8 mouse cellular contexts compared by ENCODE assay signal in genomic region chr12:98574353-98575194, GRCm38 (mm10). TPM values are rescaled to one million over a fixed set of nuclear protein-coding genes. Genes with fewer than 3 reads are reported as not detected.
A peak's percentile ranks its signal among the peaks of the same experiment; 100 is the strongest.
DNase-seq lines count a peak whose midpoint lies in the region; ATAC-seq and TF ChIP-seq lines count a peak whose summit lies in the region.

No protein-coding gene starts in this region.

- peak overlapping the region; percentile 89 for H3K4me2 ChIP-seq in embryonic facial prominence, embryonic 11.5 days (ENCODE audit: low read depth, low read length)
- peak overlapping the region; percentile 79 for H3K4me2 ChIP-seq in hindbrain, embryonic 12.5 days (replicated peaks)
- peak overlapping the region; percentile 74 for H3K4me2 ChIP-seq in midbrain, embryonic 16.5 days (ENCODE audit: low read length)
- H3K4me2 ChIP-seq in stomach, postnatal 0 days (replicated peaks; ENCODE audit: low read depth) = peak overlapping the region; percentile 88

- POLR2A ChIA-PET in Patski (lab: Charles Lee) = interaction anchor here (0.7 to 1.0 kb wide), 2 partner anchors 8 to 293 kb away, joined by 3 to 4 read pairs; no protein-coding TSS in a partner anchor

- intact Hi-C loops in left cerebral cortex, postnatal 36 days (cut with DNase I) = loop anchor here (5.0 kb wide), 2 partner anchors 37 to 53 kb away; partner anchors contain the start of gene Spata7

- under 1% methylated on average over 79 of the region's 84 CpGs for WGBS in embryonic facial prominence, embryonic 11.5 days
- under 1% methylated on average over 68 of the region's 84 CpGs for WGBS in hindbrain, embryonic 12.5 days
- 0% methylated on average over 50 of the region's 84 CpGs for WGBS in midbrain, embryonic 16.5 days
- under 1% methylated on average over 66 of the region's 84 CpGs for WGBS in stomach, postnatal 0 days

- H3K27me3 ChIP-seq in erythroblast, embryonic 14.5 days (ENCODE audit: control insufficient read depth) = peaks cover 55% of the 10 kb centered on the region
- no peaks in the 10 kb centered on the region for H3K27me3 ChIP-seq in Patski
- H3K27me3 ChIP-seq in embryonic facial prominence, embryonic 11.5 days (ENCODE audit: control insufficient read depth, insufficient read depth, low read length) = peaks cover 38% of the 10 kb centered on the region
- peaks cover 20% of the 10 kb centered on the region for H3K27me3 ChIP-seq in hindbrain, embryonic 12.5 days
- H3K27me3 ChIP-seq in midbrain, embryonic 16.5 days (ENCODE audit: control insufficient read depth, insufficient read depth, low read depth, low read length) = no peaks in the 10 kb centered on the region
- peaks cover 10% of the 10 kb centered on the region; the same call in 1 of the 2 replicates for H3K27me3 ChIP-seq in stomach, postnatal 0 days (ENCODE audit: control insufficient read depth, insufficient read depth, low read length)

- H3K4me1 ChIP-seq in erythroblast, embryonic 14.5 days (ENCODE audit: control insufficient read depth) = no peaks in the 10 kb centered on the region
- H3K4me1 ChIP-seq in embryonic facial prominence, embryonic 11.5 days (ENCODE audit: control insufficient read depth, insufficient read depth, low read length) = no peaks in the 10 kb centered on the region
- H3K4me1 ChIP-seq in hindbrain, embryonic 12.5 days = peaks cover 50% of the 10 kb centered on the region
- peaks cover 52% of the 10 kb centered on the region for H3K4me1 ChIP-seq in midbrain, embryonic 16.5 days (ENCODE audit: control insufficient read depth, insufficient read depth, low read length)
- H3K4me1 ChIP-seq in stomach, postnatal 0 days (replicated peaks; ENCODE audit: control insufficient read depth, insufficient read depth) = no peaks in the 10 kb centered on the region

- no peak for ATAC-seq in erythroblast, adult 5-6 weeks (replicated peaks; ENCODE audit: low FRiP score, poor library complexity, severe bottlenecking)
- ATAC-seq in Patski = peak; percentile 83
- ATAC-seq in embryonic facial prominence, embryonic 11.5 days (replicated peaks; ENCODE audit: insufficient number of reproducible peaks, low FRiP score, low TSS enrichment, low read depth) = peak; percentile 79
- peak; percentile 89 for ATAC-seq in hindbrain, embryonic 12.5 days (ENCODE audit: low FRiP score)
- peak; percentile 89 for ATAC-seq in midbrain, embryonic 16.5 days
- peak; percentile 54 for ATAC-seq in stomach, postnatal 0 days (ENCODE audit: low FRiP score, low TSS enrichment)

- in situ Hi-C loops in Patski (cut with MboI; ENCODE audit: low pct_unique_long_range_greater_than_20kb) = loop anchor here (5.0 kb wide), 1 partner anchor 97 kb away; no protein-coding TSS in a partner anchor

- no peaks in the 10 kb centered on the region for H3K9me3 ChIP-seq in erythroblast, embryonic 14.5 days (ENCODE audit: control insufficient read depth, low read length)
- no peaks in the 10 kb centered on the region for H3K9me3 ChIP-seq in embryonic facial prominence, embryonic 11.5 days (replicated peaks; ENCODE audit: control insufficient read depth, low read length)
- no peaks in the 10 kb centered on the region for H3K9me3 ChIP-seq in hindbrain, embryonic 12.5 days (replicated peaks)
- H3K9me3 ChIP-seq in midbrain, embryonic 16.5 days (replicated peaks; ENCODE audit: control insufficient read depth, low read length, poor library complexity, severe bottlenecking) = no peaks in the 10 kb centered on the region
- no peaks in the 10 kb centered on the region for H3K9me3 ChIP-seq in stomach, postnatal 0 days (ENCODE audit: control insufficient read depth, low read length)

- CTCF ChIA-PET in Patski (lab: Charles Lee) = interaction anchor here (0.9 kb wide), 1 partner anchor 12 kb away, joined by 4 read pairs; no protein-coding TSS in a partner anchor

- TF ChIP-seq CTCF in Patski (IDR thresholded peaks at IDR 0.05) = no peak
- no peak for TF ChIP-seq CTCF in stomach, postnatal 0 days (IDR thresholded peaks at IDR 0.05; ENCODE audit: low read depth)

- no peak overlapping the region for H3K27ac ChIP-seq in embryonic facial prominence, embryonic 11.5 days (replicated peaks; ENCODE audit: low read depth, low read length)
- peak overlapping the region; percentile 95 for H3K27ac ChIP-seq in hindbrain, embryonic 12.5 days
- peak overlapping the region; percentile 99 for H3K27ac ChIP-seq in midbrain, embryonic 16.5 days (ENCODE audit: low read length)
- no peak overlapping the region for H3K27ac ChIP-seq in stomach, postnatal 0 days (replicated peaks)

- H3K36me3 ChIP-seq in erythroblast, embryonic 14.5 days (ENCODE audit: control insufficient read depth) = no peaks in the 10 kb centered on the region
- H3K36me3 ChIP-seq in embryonic facial prominence, embryonic 11.5 days (replicated peaks; ENCODE audit: control insufficient read depth, insufficient read depth, low read depth, low read length) = no peaks in the 10 kb centered on the region
- H3K36me3 ChIP-seq in hindbrain, embryonic 12.5 days = no peaks in the 10 kb centered on the region
- H3K36me3 ChIP-seq in midbrain, embryonic 16.5 days (ENCODE audit: control insufficient read depth, insufficient read depth, low read length) = no peaks in the 10 kb centered on the region
- H3K36me3 ChIP-seq in stomach, postnatal 0 days (ENCODE audit: control insufficient read depth, insufficient read depth, low read length) = no peaks in the 10 kb centered on the region

- no peak for DNase-seq in Patski (ENCODE audit: low read depth, low spot score)
- peak; percentile 64 for DNase-seq in embryonic facial prominence, embryonic 11.5 days (ENCODE audit: low spot score)
- peak; percentile 74 to 79 for DNase-seq in left cerebral cortex, postnatal 36 days (ENCODE audit: low spot score in 2 of 2)
- DNase-seq in stomach, postnatal 0 days (ENCODE audit: low spot score) = peak; percentile 29

- no peak for TF ChIP-seq EP300 in stomach, postnatal 0 days (optimal IDR thresholded peaks at IDR 0.05)

- H3K9ac ChIP-seq in embryonic facial prominence, embryonic 11.5 days (replicated peaks; ENCODE audit: low read length) = peak overlapping the region; percentile 47
- H3K9ac ChIP-seq in hindbrain, embryonic 12.5 days = peak overlapping the region; percentile 83
- H3K9ac ChIP-seq in midbrain, embryonic 16.5 days (ENCODE audit: low read depth, low read length) = peak overlapping the region; percentile 93
- H3K9ac ChIP-seq in stomach, postnatal 0 days (ENCODE audit: low read length) = no peak overlapping the region

- H3K4me3 ChIP-seq in erythroblast, embryonic 14.5 days (replicated peaks) = peak overlapping the region; percentile 20
- H3K4me3 ChIP-seq in embryonic facial prominence, embryonic 11.5 days (ENCODE audit: low read depth, low read length) = peak overlapping the region; percentile 60
- H3K4me3 ChIP-seq in hindbrain, embryonic 12.5 days = peak overlapping the region; percentile 74
- H3K4me3 ChIP-seq in midbrain, embryonic 16.5 days (ENCODE audit: low read depth, low read length) = peak overlapping the region; percentile 73
- H3K4me3 ChIP-seq in stomach, postnatal 0 days (ENCODE audit: low read depth, low read length) = peak overlapping the region; percentile 55

RNA-seq across cellular contexts. Expression of gene Kcnk10, which starts 3.5 kb away (rescaled TPM):
- not detected in 2 replicates for polyA plus RNA-seq in erythroblast, embryonic 14.5 days (2012)
- total RNA-seq in erythroblast, adult 5-6 weeks (2015; ENCODE audit: low replicate concordance) = not detected in 2 replicates
- total RNA-seq in erythroblast, adult 5-6 weeks (2017; ENCODE audit: low replicate concordance) = 0.26 TPM in 1 of 2 replicates, not detected in the other
- polyA plus RNA-seq in Patski (2021) = 3.3 TPM
- polyA plus RNA-seq in embryonic facial prominence, embryonic 11.5 days (2014; fragmentation: Nextera tagmentation; extraction: Ambion mirVana) = 4.0 and 5.5 TPM in 2 replicates
- polyA plus RNA-seq in hindbrain, embryonic 12.5 days (2016; fragmentation: Nextera tagmentation; extraction: Ambion mirVana) = 32.1 and 35.1 TPM in 2 replicates
- total RNA-seq in left cerebral cortex, postnatal 36 days (2021) = 10 to 100 TPM; 13.0 to 13.7 TPM
- 40.7 and 50.0 TPM in 2 replicates for polyA plus RNA-seq in midbrain, embryonic 16.5 days (2015; fragmentation: Nextera tagmentation; extraction: Ambion mirVana)
- 3.0 and 3.9 TPM in 2 replicates for polyA plus RNA-seq in stomach, postnatal 0 days (2015; fragmentation: Nextera tagmentation; extraction: Ambion mirVana)

RNA-seq across cellular contexts. Expression of gene Spata7, which starts 53.4 kb away (rescaled TPM):
- 0.03 and 0.08 TPM in 2 replicates for polyA plus RNA-seq in erythroblast, embryonic 14.5 days (2012)
- total RNA-seq in erythroblast, adult 5-6 weeks (2015; ENCODE audit: low replicate concordance) = not detected in 2 replicates
- total RNA-seq in erythroblast, adult 5-6 weeks (2017; ENCODE audit: low replicate concordance) = 0.98 and 1.1 TPM in 2 replicates
- 18.0 TPM for polyA plus RNA-seq in Patski (2021)
- polyA plus RNA-seq in embryonic facial prominence, embryonic 11.5 days (2014; fragmentation: Nextera tagmentation; extraction: Ambion mirVana) = 20.4 and 21.7 TPM in 2 replicates
- polyA plus RNA-seq in hindbrain, embryonic 12.5 days (2016; fragmentation: Nextera tagmentation; extraction: Ambion mirVana) = 27.1 and 27.4 TPM in 2 replicates
- 10 to 100 TPM; 29.1 to 40.2 TPM for total RNA-seq in left cerebral cortex, postnatal 36 days (2021)
- polyA plus RNA-seq in midbrain, embryonic 16.5 days (2015; fragmentation: Nextera tagmentation; extraction: Ambion mirVana) = 35.7 and 37.7 TPM in 2 replicates
- 4.4 and 5.3 TPM in 2 replicates for polyA plus RNA-seq in stomach, postnatal 0 days (2015; fragmentation: Nextera tagmentation; extraction: Ambion mirVana)

Comparison
In these comparisons a context has a peak if more than half of its experiments do, and no peak if none do; other contexts are left out.
1. H3K4me3 ChIP-seq: peak in every context shown above with its lines; median percentile 74 in hindbrain, embryonic 12.5 days; 73 in midbrain, embryonic 16.5 days; 60 in embryonic facial prominence, embryonic 11.5 days; 55 in stomach, postnatal 0 days; 20 in erythroblast, embryonic 14.5 days.
2. H3K27ac ChIP-seq: peak in hindbrain, embryonic 12.5 days (single experiment) and midbrain, embryonic 16.5 days (single experiment); none in embryonic facial prominence, embryonic 11.5 days (single experiment) and stomach, postnatal 0 days (single experiment).
3. Peak in every context shown above with its lines, with median percentiles within 50 percentile points of each other: H3K4me2 ChIP-seq.